Mouse (Mus musculus): Measurements from ENCODE around the gene Ndufaf8.

GRCm38 (mm10) chr11:120114488-120115215, 15.9 kb downstream of the Ndufaf8 start:
- no peak for TF ChIP-seq POLR2A (IDR thresholded peaks at IDR 0.05; ENCODE audit: insufficient read length, low read depth)
- TF ChIP-seq TCF12 (IDR thresholded peaks at IDR 0.05; ENCODE audit: insufficient read depth, poor library complexity, severe bottlenecking) = no peak
- TF ChIP-seq E2F4 (IDR thresholded peaks at IDR 0.05; ENCODE audit: insufficient read depth) = no peak
- no peak for TF ChIP-seq MYOD1 (IDR thresholded peaks at IDR 0.05; ENCODE audit: control insufficient read depth in 1 of 3, insufficient read length in 2 of 3, low read depth in 2 of 3)
- no peak for TF ChIP-seq SRF (IDR thresholded peaks at IDR 0.05; ENCODE audit: control insufficient read depth, insufficient read length, low read depth)
- TF ChIP-seq USF1 (IDR thresholded peaks at IDR 0.05; ENCODE audit: low read depth) = no peak
- TF ChIP-seq MYOG (IDR thresholded peaks at IDR 0.05; ENCODE audit: control insufficient read depth in 1 of 3, insufficient read depth in 1 of 3, insufficient read length in 2 of 3, low read depth in 2 of 3) = peak in 1 of 3 experiments; percentile 24
- no peak for TF ChIP-seq CEBPB (IDR thresholded peaks at IDR 0.05; ENCODE audit: insufficient read depth, poor library complexity, severe bottlenecking)
- no peak for TF ChIP-seq POLR2AphosphoS2 (IDR thresholded peaks at IDR 0.05; ENCODE audit: insufficient read length, low read depth)
- TF ChIP-seq TCF3 (IDR thresholded peaks at IDR 0.05; ENCODE audit: insufficient read length, low read depth) = no peak
